Mouse (Mus musculus) neural tube, embryonic 14.5 days (tissue): ENCODE results near the gene Thnsl1. TPM values are rescaled to one million over a fixed set of nuclear protein-coding genes. Genes with fewer than 3 reads are reported as not detected.
A peak's percentile ranks its signal among the peaks of the same experiment; 100 is the strongest.

ENCODE experiments used
- ATAC-seq: fragments of 200-750 bp; cut with Nextera tagmentation; 2 replicates; pipeline ENCODE4 v1.8.0; 2017; ENCODE audit warnings: low read depth, mild to moderate bottlenecking, moderate TSS enrichment, moderate library complexity
- H3K27ac ChIP-seq: fragments of 300-500 bp; sonication (generic); 2 replicates; pipeline ENCODE4 v1.5.1; 2014; ENCODE audit warnings: low read depth, mild to moderate bottlenecking, control low read depth, low read length, moderate library complexity, mixed read lengths
- H3K27me3 ChIP-seq: fragments of 300-500 bp; sonication (generic); 2 replicates; pipeline ENCODE4 v1.6.1; 2014; ENCODE audit warnings: low read length; ENCODE audit not compliant: control insufficient read depth, insufficient read depth
- H3K36me3 ChIP-seq: fragments of 300-500 bp; sonication (generic); 2 replicates; pipeline ENCODE4 v1.6.1; 2014; ENCODE audit warnings: low read length, mixed read lengths; ENCODE audit not compliant: control insufficient read depth, insufficient read depth
- H3K4me1 ChIP-seq: fragments of 300-500 bp; sonication (generic); 2 replicates; pipeline ENCODE4 v1.6.1; 2014; ENCODE audit warnings: low read length; ENCODE audit not compliant: control insufficient read depth, insufficient read depth
- H3K4me2 ChIP-seq: fragments of 300-500 bp; sonication (generic); 2 replicates; pipeline ENCODE4 v1.6.1; 2014; ENCODE audit warnings: mild to moderate bottlenecking, low read depth, low read length, control low read depth
- H3K4me3 ChIP-seq: fragments of 300-500 bp; sonication (generic); 2 replicates; pipeline ENCODE4 v1.5.1; 2014; ENCODE audit warnings: low read depth, low read length, control low read depth, mixed read lengths
- H3K9ac ChIP-seq: fragments of 300-500 bp; sonication (generic); replicated peaks from 2 replicates; pipeline ENCODE4 v1.6.1; 2014; ENCODE audit warnings: low read depth, mild to moderate bottlenecking, control low read depth, low read length, mixed read lengths
- H3K9me3 ChIP-seq: fragments of 300-500 bp; sonication (generic); 2 replicates; pipeline ENCODE4 v1.6.1; 2016; ENCODE audit warnings: low read length; ENCODE audit not compliant: control insufficient read depth
- WGBS: fragments of 180-500 bp; shearing (Covaris S2); extraction: QIAGEN DNeasy Blood & Tissue Kit; methylation state at CpG from one replicate; pipeline ENCODE4 v1.1.7; 2014; 5-methylcytosine and 5-hydroxymethylcytosine counted together
- polyA plus RNA-seq: library from polyadenylated mRNA; unstranded; fragments of >200 nt; fragmentation: Nextera tagmentation; extraction: Ambion mirVana; gene quantifications from 2 replicates; pipeline ENCODE4 v1.2.1, GENCODE M21; 2014

Gene Thnsl1
- polyA plus RNA-seq, 1 experiment from 2014 or later: 24.8 TPM

- no peak for ATAC-seq
Measured at GRCm38 (mm10) chr2:21254308-21254707, 48.8 kb downstream of the Thnsl1 start.

GRCm38 (mm10) chr2:21258281-21258680 lies 52.8 kb downstream of the Thnsl1 start:
- no peaks in the 10 kb centered on the region for H3K4me1 ChIP-seq
- no peaks in the 10 kb centered on the region for H3K36me3 ChIP-seq
- H3K4me3 ChIP-seq: no peak overlapping the region
- no peak for ATAC-seq
- no peak overlapping the region for H3K4me2 ChIP-seq
- 89% methylated on average over 4 of the region's 4 CpGs for WGBS
- H3K27ac ChIP-seq: no peak overlapping the region
- no peak overlapping the region for H3K9ac ChIP-seq
- H3K27me3 ChIP-seq: no peaks in the 10 kb centered on the region
- no peaks in the 10 kb centered on the region for H3K9me3 ChIP-seq

More at GRCm38 (mm10) chr2:21254308-21254707, 48.8 kb downstream of the Thnsl1 start:
- Histone ChIP-seq H3K27me3 (no peaks in the 10 kb centered on the region), H3K9me3 (no peaks in the 10 kb centered on the region), H3K4me2 (no peak overlapping the region), H3K27ac (no peak overlapping the region), H3K4me3 (no peak overlapping the region), H3K9ac (no peak overlapping the region), H3K4me1 (no peaks in the 10 kb centered on the region), H3K36me3 (no peaks in the 10 kb centered on the region)

GRCm38 (mm10) chr2:21259081-21259480 lies 53.6 kb downstream of the Thnsl1 start:
- no peak for ATAC-seq
- H3K27ac ChIP-seq: no peak overlapping the region
- WGBS: 64% methylated on average over 5 of the region's 5 CpGs
- no peak overlapping the region for H3K9ac ChIP-seq
- H3K9me3 ChIP-seq: no peaks in the 10 kb centered on the region
- no peaks in the 10 kb centered on the region for H3K4me1 ChIP-seq
- no peak overlapping the region for H3K4me2 ChIP-seq
- no peaks in the 10 kb centered on the region for H3K36me3 ChIP-seq
- no peak overlapping the region for H3K4me3 ChIP-seq
- no peaks in the 10 kb centered on the region for H3K27me3 ChIP-seq

GRCm38 (mm10) chr2:21260060-21260459 lies 54.5 kb downstream of the Thnsl1 start:
- no peaks in the 10 kb centered on the region for H3K4me1 ChIP-seq
- H3K9me3 ChIP-seq: no peaks in the 10 kb centered on the region
- no peak overlapping the region for H3K4me2 ChIP-seq
- H3K9ac ChIP-seq: no peak overlapping the region
- H3K27me3 ChIP-seq: no peaks in the 10 kb centered on the region
- no peak overlapping the region for H3K27ac ChIP-seq
- 72% methylated on average over 4 of the region's 4 CpGs for WGBS
- no peaks in the 10 kb centered on the region for H3K36me3 ChIP-seq
- ATAC-seq: no peak
- H3K4me3 ChIP-seq: no peak overlapping the region

GRCm38 (mm10) chr2:21261370-21262006 lies 56.0 kb downstream of the Thnsl1 start:
- peak; percentile 92 for ATAC-seq
- no peaks in the 10 kb centered on the region for H3K9me3 ChIP-seq
- WGBS: 23% methylated on average over 4 of the region's 4 CpGs
- H3K36me3 ChIP-seq: no peaks in the 10 kb centered on the region
- H3K27ac ChIP-seq: no peak overlapping the region
- no peak overlapping the region for H3K9ac ChIP-seq
- no peaks in the 10 kb centered on the region for H3K27me3 ChIP-seq
- no peak overlapping the region for H3K4me3 ChIP-seq
- no peaks in the 10 kb centered on the region for H3K4me1 ChIP-seq
- no peak overlapping the region for H3K4me2 ChIP-seq

- H3K36me3 ChIP-seq: no peaks in the 10 kb centered on the region
- no peak for ATAC-seq
- no peaks in the 10 kb centered on the region for H3K4me1 ChIP-seq
- H3K4me3 ChIP-seq: no peak overlapping the region
- 72% methylated on average over 4 of the region's 4 CpGs for WGBS
- H3K9me3 ChIP-seq: no peaks in the 10 kb centered on the region
- H3K4me2 ChIP-seq: no peak overlapping the region
- H3K27ac ChIP-seq: no peak overlapping the region
- no peak overlapping the region for H3K9ac ChIP-seq
- H3K27me3 ChIP-seq: no peaks in the 10 kb centered on the region
Measured at GRCm38 (mm10) chr2:21264031-21264430, 58.5 kb downstream of the Thnsl1 start.

Other genes starting within 250 kb of the Thnsl1 start
- 47.7 and 53.4 TPM in 2 replicates for gene Arhgap21, start 236.8 kb upstream of the Thnsl1 start, polyA plus RNA-seq
- 3.2 and 6.3 TPM in 2 replicates for gene Enkur, start 359 bp upstream of the Thnsl1 start, polyA plus RNA-seq
- 5.1 and 6.1 TPM in 2 replicates for gene Gpr158, start 161.8 kb downstream of the Thnsl1 start, polyA plus RNA-seq